Mouse (Mus musculus): ENCODE results near the gene Hlx. TPM values are rescaled to one million over a fixed set of nuclear protein-coding genes. Genes with fewer than 3 reads are reported as not detected.

Gene Hlx
- total RNA-seq (2022) = 10 to 100 TPM in 2 of 4 experiments, 1 to 10 TPM in 2; 5.9 to 12.1 (median 10.1) TPM

DNA sequence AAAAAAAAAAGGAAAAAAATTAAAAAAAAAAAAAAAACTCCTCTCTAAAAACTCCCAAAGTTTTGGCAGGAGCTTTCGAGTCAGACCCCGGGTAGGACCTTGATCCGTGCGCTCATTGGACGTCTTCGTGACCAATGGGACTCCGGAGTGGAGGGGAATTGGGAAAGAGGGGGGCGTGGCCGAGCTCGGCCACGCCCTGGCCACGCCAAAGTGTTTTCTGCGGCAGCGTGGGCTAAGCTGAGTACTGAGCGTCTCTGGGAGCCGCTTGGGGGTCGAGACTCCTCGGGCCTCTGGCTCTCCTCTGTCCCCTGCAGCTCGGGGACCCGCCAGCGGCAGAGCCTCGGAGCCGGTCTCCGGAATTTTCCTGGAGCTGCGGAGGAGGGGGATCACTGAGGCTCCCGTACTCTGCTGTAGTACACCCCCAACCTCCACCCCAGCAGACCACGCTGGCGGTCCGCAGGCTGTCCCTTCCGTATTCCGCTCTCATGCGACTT, at the start of gene Hlx:
Gene Hlx (minus strand): TSS at position 64 of the 494 bp plus-strand sequence.
- peak; percentile 49 to 71 for DNase-seq (ENCODE audit: low spot score in 2 of 2)

DNA sequence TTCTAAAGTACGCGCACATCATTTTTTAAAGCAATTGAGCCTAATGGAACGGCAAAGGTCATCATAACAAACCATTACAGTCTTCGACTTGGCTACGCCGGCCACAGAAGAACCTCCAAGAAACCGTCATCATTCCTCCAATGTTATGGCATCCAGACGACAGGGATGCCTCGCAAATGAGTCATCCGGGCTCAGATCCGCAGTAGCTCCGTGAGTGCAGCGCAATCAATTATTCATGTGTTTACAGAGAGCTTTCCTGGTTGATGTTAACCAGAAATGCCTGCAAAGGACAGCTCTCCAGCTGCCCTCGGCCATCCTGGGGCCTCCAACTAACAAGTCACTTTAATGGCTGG, 49.7 kb upstream of the Hlx start:
- DNase-seq (ENCODE audit: low spot score in 2 of 2) = no peak

DNA sequence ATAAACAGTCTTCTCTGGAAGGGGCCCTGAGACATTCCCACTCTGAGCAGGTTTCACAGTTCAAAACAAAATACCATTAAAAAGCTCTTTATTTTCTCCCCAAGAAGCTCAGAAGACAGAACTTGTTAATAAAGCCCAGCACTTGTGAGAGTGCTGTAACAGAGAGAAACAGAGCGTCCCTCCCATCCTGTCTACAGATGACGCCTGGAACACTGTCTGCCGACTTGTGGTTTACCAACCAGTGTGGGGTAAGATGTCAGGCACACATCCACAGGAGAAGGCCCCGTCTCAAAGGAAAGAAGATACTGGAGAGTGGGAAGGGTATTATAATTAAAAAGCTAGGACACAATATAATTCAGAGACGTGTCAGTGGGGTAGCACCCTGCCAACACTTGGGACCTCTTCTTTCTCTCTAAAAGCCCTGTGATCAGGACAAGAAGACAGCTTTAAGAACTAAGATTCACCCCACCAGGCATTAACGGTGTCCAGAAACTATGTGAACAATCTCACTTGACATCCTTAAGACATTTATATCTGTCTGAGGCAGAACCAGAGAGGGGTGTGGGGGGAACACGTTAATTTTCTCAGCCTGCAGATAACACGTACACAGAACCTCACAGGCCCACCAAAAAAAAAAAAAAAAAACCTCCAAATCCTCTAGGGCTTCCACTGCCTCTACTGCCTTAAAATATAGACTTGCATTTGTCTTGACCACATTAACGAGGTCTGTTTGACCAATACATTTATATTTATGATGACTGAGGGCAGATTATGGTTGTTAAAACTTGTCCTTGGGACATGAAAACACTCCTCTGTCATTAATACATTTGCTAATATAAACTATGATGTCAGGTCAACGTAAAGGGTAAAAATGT, 49.1 kb upstream of the Hlx start:
- no peak for DNase-seq (ENCODE audit: low spot score in 2 of 2)

DNA sequence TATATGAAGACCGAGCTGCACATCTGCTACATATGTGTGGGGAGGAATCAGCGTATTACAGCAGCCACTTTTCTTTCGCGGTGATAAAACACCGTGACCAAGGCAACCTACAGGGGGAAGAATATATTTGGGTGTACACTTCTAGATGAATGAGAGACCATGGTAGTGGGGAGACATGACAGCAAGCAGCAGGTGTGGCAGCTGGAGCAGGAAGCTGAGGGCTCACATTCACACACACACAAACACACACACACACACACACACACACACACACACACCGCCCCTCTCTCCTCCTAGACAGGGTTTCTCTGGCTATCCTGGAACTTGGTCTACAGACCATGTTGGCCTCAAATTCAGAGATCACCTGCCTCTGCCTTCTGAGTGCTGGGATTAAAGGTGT, 45.7 kb upstream of the Hlx start:
- DNase-seq (ENCODE audit: low spot score in 2 of 2) = no peak

DNA sequence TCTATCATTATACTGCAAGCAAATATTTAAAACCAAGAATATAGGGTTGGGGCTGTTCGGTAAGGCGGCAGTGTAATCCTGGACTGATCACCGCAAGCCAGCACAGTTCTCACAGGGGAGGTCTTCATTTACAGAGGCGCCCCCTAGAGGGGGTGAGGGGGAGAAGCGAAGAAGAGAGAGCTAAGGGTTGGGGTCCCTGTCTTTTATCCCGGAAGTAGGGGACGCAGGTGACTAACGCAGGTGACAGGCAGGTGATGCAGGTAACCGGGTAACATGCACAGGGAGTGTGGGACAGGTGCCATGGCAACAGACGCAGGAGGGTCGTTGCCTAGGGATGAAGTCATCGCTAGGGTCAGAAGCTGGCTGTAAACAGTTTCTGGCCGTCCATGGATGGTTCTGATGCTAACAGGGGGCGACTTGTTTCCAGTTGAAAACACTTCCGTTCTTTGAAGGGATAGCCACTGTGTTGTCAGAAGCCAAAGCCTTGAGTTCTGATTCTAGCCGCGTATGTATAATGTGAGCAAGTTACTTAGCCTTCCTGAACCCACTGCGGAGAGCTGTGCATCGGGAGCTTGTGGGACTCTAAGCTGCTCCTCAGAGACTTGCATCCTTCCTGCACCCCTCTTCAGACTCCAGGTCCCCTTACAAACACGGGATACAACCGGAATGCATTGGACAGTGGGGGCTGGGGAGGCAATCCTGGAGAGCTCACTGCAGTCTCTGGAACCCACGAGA, 44.8 kb upstream of the Hlx start:
- DNase-seq (ENCODE audit: low spot score in 2 of 2) = no peak

DNA sequence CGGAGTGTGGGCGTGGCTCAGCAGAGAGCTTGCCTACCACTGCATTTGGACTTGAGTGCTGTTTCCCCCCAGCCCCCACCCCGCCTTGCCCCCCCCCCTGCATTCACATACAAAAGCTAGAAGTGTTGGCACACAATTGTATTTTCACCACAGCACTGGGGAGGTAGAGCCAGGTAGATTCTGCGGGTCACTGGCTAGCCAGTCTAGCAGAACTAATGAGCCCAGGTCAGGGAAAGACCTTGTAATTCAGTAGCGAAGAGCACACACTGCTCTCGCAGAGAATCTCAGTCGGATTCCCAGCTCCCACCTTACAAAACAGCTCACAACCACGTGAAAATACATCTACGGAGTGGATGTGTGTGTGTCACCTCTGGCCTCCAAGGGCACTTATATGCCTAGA, 42.9 kb upstream of the Hlx start:
- no peak for DNase-seq (ENCODE audit: low spot score in 2 of 2)

DNA sequence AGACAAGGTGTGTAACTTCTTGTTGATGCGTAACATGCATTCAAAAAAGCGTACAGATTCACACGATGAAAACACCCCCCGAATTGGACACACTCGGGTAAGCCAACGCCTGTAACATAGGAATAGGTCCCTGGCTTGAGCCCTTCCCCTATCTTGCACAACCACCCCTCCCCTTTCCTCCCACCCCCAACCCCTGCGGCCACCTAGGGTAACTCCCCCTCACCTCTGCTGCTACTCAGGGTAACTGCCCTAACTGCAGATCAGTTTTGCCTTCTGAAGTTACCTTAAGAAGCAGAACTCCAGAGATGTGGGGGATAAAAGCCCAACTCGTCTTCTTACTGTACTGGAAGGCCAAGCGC, 39.5 kb upstream of the Hlx start:
- no peak for DNase-seq (ENCODE audit: low spot score in 2 of 2)

DNA sequence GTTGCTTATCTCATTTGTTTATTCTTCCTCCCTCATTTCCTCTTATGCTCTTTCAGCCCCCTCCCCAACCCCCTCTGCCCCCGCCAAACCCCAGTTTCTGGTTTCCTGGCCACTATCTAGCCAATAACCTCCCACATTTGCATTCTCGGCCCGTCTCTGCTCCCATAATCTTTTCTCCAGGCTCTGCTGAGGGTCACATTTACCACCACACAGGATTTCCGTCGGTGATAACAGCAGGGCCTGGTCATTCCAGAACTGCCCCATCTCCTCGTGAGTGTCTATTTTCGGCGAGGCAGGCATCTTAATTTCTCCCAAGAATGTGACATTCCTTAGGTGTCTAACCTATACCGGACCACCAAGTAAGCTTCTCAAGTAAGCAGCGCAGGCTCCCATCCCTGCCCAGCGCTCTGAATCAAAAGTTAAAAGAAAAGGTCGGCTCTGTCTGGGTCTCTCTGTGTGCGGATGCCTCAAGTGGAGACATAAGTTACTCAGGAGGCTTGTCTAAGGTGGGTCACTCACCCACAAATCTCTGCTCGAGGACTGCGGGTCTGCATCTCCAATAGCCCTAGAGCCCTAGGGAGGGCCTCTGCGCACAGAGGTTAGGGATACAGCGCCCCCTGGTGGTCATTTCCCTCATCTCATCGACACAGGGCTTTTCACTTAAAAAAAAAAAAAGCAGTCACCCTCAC, 38.9 kb upstream of the Hlx start:
- DNase-seq (ENCODE audit: low spot score in 2 of 2) = peak; percentile 54 to 57

DNA sequence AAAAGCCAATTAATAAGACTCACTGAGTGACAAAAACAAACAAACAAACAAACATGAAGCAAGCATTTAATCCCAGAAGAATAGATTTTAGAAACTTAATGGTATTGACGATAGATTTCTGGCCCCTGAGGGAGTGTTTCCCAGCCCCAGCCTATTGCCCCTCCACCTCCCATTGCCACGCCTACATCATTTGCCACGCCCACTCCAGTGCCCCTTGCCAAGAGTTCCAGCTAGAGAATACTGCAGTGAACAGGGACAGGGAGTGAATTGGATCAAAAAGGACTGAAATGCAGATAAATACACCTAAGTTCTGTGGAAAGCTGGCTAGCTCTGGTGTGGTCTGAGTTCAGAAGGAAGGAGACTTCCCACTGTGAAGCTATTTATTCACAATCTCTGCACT, 31.4 kb upstream of the Hlx start:
- DNase-seq (ENCODE audit: low spot score in 2 of 2) = no peak

DNA sequence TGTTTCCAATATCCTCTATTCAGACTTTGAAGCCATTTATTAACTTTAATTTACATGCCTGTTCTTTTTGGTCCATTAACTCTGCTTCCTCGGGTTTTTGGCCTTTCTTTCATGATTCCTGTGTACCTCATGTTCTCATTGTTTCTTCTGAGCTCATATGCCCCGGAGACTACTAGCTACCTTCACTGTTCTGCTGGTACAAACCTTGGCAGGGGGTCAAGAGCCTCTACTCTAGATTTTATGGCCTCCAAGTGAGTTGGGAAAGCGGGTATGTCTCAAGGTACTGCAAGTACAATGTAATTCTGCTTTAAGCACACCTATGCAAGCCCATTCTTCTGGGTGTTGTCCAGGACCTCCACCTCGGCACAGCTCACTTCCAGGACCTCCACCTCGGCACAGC, 30.5 kb upstream of the Hlx start:
- no peak for DNase-seq (ENCODE audit: low spot score in 2 of 2)

DNA sequence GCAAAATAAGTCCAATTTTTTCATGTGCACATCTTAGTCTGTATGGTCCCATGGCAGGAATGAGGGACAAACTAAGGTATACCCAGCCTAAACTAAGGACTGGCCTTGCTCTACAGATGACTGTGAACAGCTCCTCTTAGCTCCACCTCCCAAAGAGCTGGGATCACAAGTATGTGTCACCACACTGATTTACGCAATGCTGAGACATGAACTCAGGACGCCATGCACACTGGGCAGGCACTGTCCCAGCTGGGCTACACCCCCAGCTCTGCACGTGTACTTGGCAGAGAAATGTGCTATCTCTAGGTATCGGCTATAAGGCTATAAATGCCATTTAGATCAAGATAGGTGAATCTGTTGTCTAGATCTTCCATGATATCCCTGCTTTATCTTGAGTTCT, 29.6 kb upstream of the Hlx start:
- DNase-seq (ENCODE audit: low spot score in 2 of 2) = no peak

DNA sequence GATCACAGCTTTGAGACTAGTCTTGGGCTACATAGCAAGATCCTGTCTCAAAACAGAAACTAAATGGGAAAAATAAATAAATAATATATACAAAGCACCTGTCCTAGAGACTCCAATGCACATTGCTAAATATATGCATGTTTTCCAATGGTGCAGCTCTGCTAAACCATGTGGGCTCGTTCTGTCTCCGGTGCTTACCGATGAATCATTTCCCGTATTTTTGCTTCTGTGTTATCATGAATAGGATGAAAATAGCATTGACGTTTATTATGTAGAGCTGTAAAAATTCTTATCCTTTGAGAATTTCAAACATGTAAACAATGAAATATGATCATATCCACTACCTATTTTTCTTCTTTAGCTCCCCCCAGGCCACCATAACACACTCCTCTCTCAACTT, 20.3 kb upstream of the Hlx start:
- DNase-seq (ENCODE audit: low spot score in 2 of 2) = no peak

DNA sequence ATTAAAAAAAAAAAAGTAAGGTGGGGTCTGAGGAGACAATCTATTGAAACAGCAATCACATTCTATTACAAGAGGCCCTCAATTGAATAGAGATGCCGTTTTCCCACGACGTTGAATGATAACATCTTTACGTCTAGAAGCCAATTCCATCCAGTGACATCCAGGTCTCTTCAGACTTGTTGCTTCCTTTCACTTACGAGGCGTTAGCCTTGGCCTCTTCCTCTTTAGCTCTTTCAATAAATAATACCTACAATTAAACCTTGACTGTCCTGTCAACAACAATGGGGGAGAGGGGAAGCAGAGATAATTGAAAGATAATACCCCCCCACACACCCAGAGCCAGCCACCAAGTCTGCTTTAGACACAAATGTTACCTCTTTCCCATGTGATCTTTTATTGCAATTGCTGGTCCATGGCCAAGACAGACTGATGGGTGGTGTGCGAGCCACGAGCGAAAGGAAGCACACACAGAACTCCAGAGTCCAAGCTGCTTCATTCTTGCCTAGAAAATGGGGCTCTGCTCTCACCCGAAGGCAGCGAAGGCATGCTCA, 17.8 kb upstream of the Hlx start:
- DNase-seq (ENCODE audit: low spot score in 2 of 2) = no peak

DNA sequence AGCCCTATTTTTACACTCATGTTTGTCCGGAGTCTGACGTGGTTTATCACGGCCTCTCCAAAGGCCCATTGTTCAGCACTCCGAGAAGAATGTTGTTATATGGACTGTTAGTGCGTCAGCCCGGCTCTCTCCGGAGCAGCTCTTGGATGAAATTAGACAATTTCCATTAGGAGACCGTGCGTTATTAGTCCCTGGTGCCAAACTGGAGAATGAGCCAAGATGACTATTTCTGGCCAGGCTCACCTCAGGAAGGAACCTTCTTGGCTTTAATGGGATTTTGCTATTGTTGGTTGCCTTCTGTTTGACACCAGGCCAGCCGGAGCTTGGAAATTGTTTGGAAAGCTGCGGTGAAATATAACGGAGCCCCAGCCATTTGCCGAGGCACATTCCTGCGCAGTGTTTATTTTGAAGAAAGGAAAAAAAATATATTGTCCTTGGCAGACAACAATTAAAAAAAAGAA, 16.3 kb upstream of the Hlx start:
- DNase-seq (ENCODE audit: low spot score in 2 of 2) = peak; percentile 51 to 60

DNA sequence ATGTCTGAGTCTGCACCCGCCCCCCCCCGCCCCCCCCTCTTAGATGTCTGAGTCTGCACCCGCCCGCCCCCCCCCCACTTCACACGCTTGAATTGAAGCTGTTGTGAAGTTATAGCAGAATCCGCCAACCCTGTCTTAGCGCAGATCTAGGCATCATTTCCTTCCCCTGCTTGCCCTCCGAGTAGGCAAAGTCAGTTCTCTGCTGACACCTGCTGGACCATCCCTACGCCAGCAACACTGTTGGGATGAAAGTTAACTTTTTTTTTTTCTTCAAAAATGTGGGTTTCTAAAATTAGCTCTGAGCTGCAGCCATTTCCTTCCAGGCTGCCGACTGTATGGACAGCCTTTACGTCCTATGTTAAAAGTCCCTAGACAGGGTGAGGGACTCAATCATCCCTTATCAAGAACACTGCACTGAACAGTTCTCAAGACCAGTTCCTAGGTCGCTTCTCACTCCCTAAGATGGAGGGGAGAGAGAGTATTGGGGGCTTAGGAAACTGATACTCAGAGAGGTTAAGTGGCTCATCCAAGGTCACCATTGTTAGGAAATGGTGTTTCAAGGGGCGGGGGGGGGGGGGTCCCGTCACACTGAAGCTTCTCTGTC, 5.6 kb upstream of the Hlx start:
- peak in 1 of 2 experiments; percentile 48 for DNase-seq (ENCODE audit: low spot score in 2 of 2)

DNA sequence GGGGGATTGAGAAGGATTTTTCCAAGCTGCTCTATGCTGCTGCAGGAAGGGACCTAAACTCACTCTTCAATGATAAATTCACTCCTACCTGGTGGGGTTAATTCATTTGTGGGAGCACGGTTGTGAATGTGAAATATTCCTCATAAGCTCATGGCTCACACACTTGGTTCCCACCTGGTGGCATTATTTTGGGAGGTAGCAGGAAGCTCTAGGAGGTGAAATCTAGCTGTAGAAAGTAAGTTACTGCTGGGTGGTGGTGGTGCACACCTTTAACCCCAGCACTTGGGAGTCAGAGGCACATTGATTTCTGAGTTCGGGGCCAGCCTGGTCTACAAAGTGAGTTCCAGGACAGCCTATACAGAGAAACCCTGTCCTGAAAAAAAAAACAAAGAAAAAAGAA, 4.8 kb upstream of the Hlx start:
- no peak for DNase-seq (ENCODE audit: low spot score in 2 of 2)

DNA sequence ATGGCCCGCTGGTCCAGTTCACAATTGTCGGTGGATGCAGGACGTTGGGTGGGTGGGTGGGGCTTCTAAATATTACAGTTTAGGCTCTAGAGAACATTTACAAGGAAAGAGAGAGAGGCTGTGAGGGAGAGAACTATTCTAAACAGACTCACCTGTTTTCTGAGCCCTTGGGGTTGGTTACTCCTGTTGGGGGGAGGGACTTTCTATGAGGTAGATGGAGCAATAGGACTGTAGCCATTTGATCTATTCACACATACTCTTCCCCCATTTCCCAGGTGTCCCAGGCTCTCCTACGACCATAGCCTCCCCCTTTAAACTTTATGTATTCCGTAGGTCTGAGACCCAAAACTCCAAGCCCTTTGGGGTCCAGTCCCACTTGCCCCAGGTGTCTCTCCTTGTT, 3.8 kb upstream of the Hlx start:
- no peak for DNase-seq (ENCODE audit: low spot score in 2 of 2)

DNA sequence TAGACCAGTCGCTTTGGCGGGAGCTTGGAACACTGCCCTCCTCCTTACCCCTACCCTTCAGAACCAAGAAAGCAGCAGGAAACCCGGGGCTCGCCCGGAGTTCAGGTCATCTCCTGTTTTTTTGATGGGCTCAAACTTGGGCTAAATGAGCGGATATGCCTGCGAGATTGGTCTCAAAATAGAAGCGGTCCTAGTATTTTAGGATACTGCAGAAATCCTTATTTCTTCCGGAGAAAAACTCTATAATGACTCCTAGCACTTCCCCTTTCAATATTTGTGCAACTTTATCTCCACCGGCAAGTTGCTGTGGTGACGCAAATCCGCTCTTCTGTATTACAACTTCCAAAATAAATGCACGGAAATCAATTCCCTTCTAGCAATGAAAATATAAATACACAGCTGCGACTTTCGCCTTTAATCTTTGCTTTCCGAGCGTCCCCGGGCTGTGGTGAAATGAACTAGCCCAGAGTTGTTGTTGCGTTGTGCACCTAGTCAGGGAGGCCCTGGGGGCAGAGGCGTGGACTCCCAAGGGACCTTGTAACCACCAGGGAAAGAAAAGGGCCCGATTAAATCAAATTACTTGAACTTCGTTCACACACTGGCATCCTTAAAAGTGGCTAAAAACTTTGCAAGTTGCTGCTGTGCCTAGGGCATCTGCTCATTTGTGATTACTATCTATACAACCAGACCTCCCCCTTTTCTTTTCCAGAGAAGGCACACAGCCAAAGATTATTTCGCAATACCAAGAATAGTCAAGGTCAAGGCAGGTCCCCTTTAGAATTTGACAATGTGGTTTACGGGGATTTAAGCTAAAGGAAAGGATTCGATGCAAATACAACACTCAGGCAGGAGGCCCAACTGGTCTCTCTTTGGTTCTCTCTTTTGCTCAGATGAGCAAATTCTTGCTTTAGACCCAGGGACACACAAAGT, 2.8 kb upstream of the Hlx start:
- no peak for DNase-seq (ENCODE audit: low spot score in 2 of 2)

DNA sequence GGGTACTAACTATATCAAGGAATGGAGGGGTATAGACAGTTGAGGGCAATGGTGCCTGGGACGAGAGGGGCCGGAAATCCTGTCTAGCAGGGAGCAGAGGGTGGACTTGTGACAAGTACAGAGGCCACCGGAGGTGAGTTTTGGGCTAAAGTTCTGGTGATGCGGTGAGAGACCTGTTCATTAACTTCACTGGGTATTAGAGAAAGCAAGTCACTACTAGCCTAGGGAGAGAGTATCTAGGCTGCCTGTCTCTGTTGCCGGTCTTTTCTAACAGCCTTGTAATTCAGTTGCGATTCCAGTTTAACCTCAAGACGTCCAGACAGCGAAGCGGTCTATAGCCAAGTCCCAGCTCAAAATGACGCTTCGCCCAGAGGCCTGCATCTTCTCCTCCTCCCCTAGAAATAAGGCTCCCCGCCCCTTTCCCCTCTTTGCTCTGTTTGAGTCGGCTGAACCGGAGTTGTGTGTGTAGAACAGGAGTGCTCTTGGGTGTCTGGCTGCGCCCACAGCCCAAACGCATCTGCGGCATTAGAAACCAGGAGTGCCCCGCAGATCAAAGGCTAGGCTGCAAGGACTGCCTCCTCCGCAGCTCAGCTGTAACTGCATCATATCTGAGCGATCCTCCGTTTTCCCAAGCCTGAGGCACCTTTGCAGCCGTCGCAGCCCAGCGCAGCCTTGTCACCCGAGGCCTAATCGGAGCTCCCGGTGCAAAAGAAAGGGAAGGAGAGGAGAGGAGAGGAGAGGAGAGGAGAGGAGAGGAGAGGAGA, 1.8 kb upstream of the Hlx start:
- DNase-seq (ENCODE audit: low spot score in 2 of 2) = no peak

Data from gastrocnemius, adult 8-10 months (tissue).